Mouse (Mus musculus) MEL (cell line): ENCODE data around the gene Wdr93.

Experiments used
- CTCF ChIP-seq, 3 experiments: IDR thresholded peaks in 2 of 3; conservative IDR thresholded peaks in 1 of 3; 2 replicates each; pipeline ENCODE4 v1.5.1; 2011 to 2012; ENCODE audit warnings: low read length in 3 of 3, low read depth in 2 of 3, mild to moderate bottlenecking in 2 of 3, improper control_type of control experiment in 1 of 3, inconsistent platforms in 1 of 3, mixed read lengths in 1 of 3, moderate library complexity in 1 of 3; ENCODE audit not compliant: control insufficient read depth in 1 of 3, insufficient read depth in 1 of 3, poor library complexity in 1 of 3, severe bottlenecking in 1 of 3
- E2F4 ChIP-seq: IDR thresholded peaks from 2 replicates; pipeline ENCODE4 v1.6.1; 2011; ENCODE audit warnings: low read depth, low read length, improper control_type of control experiment, borderline replicate concordance
- ELF1 ChIP-seq: IDR thresholded peaks from 2 replicates; pipeline ENCODE4 v1.6.1; 2014; ENCODE audit warnings: low read depth, mild to moderate bottlenecking, inconsistent platforms, low read length, improper control_type of control experiment, moderate library complexity
- EP300 ChIP-seq, 2 experiments: IDR thresholded peaks; 2 replicates each; pipeline ENCODE4 v1.6.1; 2011; ENCODE audit warnings: improper control_type of control experiment in 2 of 2, low read length in 2 of 2, low read depth in 1 of 2, mild to moderate bottlenecking in 1 of 2
- GATA1 ChIP-seq: IDR thresholded peaks from 2 replicates; pipeline ENCODE4 v1.6.1; 2011; ENCODE audit warnings: low read depth, low read length, improper control_type of control experiment
- MAFK ChIP-seq: IDR thresholded peaks from 2 replicates; pipeline ENCODE4 v1.6.1; 2011; ENCODE audit warnings: low read depth, mild to moderate bottlenecking, low read length, improper control_type of control experiment, borderline replicate concordance
- MAX ChIP-seq: IDR thresholded peaks from 2 replicates; pipeline ENCODE4 v1.6.1; 2011; ENCODE audit warnings: low read length, improper control_type of control experiment
- POLR2A ChIP-seq, 2 experiments: IDR thresholded peaks; 2 replicates each; pipeline ENCODE4 v1.6.1; 2011 to 2012; ENCODE audit warnings: low read length in 2 of 2, mild to moderate bottlenecking in 2 of 2, control low read depth in 1 of 2, improper control_type of control experiment in 1 of 2, low read depth in 1 of 2, moderate library complexity in 1 of 2; ENCODE audit not compliant: control insufficient read depth in 1 of 2, insufficient read depth in 1 of 2, poor library complexity in 1 of 2
- RAD21 ChIP-seq: IDR thresholded peaks from 2 replicates; pipeline ENCODE4 v1.6.1; 2011; ENCODE audit warnings: mild to moderate bottlenecking, low read depth, low read length, improper control_type of control experiment
- ZNF384 ChIP-seq: IDR thresholded peaks from 2 replicates; pipeline ENCODE4 v1.6.1; 2012; ENCODE audit warnings: low read depth, mild to moderate bottlenecking, inconsistent platforms, low read length, improper control_type of control experiment

DNA sequence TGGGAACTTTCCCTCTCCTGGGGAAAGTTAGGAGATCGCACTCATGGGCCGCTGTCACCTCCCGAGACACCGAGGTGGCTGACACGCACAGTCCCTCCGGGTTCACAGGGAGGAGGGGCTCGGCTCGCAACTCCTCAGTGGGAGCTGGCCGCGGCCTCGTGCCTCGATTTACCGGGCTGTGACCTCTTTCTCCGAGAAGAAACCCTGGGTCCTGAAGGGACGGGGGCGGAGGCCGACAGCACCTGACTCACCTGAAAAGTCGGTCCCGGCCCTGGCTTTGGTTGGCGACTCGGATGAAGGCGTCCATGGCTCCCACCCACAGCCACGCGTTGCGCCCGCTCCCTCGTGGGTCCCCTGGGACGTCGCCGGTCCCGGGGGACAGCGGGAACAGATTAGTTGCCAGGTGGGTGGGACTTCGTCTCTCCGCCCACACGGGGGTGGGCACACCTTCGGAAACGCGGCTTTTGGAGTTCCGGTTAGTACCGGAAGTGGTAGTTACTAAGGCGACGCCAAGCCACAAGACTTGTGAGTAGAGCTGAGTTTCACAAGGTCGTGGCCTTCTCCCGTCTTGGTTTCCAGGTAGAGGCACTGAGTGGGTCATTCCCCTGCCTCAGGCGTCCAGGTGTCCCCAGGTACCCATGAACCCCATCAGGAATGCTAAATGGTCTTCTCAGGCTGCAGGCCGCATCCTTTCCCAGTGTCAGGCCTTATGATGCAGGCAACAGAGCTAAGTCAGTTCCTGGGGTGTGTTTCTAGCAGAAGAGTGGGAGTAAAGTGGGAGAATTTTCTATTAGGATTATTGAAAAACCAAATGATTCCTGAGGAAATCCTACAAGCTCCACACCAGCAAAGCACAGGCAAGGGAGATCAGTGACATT, at the start of gene Wdr93, which contains the start of gene Pex11a:
- TF ChIP-seq EP300 (IDR thresholded peaks at IDR 0.05; ENCODE audit: low read depth in 1 of 2, low read length in 2 of 2), result no peak
- TF ChIP-seq POLR2A (IDR thresholded peaks at IDR 0.05; ENCODE audit: control insufficient read depth in 1 of 2, insufficient read depth in 1 of 2, low read depth in 1 of 2, low read length in 2 of 2, poor library complexity in 1 of 2), result peak; percentile 37 to 59; a peak in 2 of 4 replicates
- no peak for TF ChIP-seq CTCF (IDR thresholded peaks at IDR 0.05 in 2 of 3, conservative IDR thresholded peaks at IDR 0.05 in 1 of 3; ENCODE audit: control insufficient read depth in 1 of 3, insufficient read depth in 1 of 3, low read depth in 2 of 3, low read length in 3 of 3, poor library complexity in 1 of 3, severe bottlenecking in 1 of 3)
- no peak for TF ChIP-seq E2F4
- no peak for TF ChIP-seq ZNF384
- peak; percentile 56 for TF ChIP-seq MAX
- TF ChIP-seq GATA1, result no peak
- no peak for TF ChIP-seq MAFK
- TF ChIP-seq RAD21, result no peak
- TF ChIP-seq ELF1, result peak; percentile 67
